Mouse (Mus musculus) liver, embryonic 11.5 days (tissue): ENCODE measurements around the gene Itpkc. TPM values are rescaled to one million over a fixed set of nuclear protein-coding genes. Genes with fewer than 3 reads are reported as not detected.
A peak's percentile ranks its signal among the peaks of the same experiment; 100 is the strongest.

Source experiments
- ATAC-seq: fragments of 200-750 bp; cut with Nextera tagmentation; replicated peaks from 2 replicates; pipeline ENCODE4 v1.8.0; 2017; ENCODE audit warnings: moderate number of reproducible peaks, mild to moderate bottlenecking, moderate TSS enrichment, moderate library complexity; ENCODE audit not compliant: low FRiP score
- DNase-seq: peaks from one replicate; pipeline ENCODE4 v3.0.0-alpha.2; 2017; ENCODE audit warnings: low spot score
- H3K27ac ChIP-seq: fragments of 300-500 bp; sonication (generic); 2 replicates; pipeline ENCODE4 v1.5.1; 2014; ENCODE audit warnings: mild to moderate bottlenecking, low read depth, low read length, control low read depth
- H3K27me3 ChIP-seq: fragments of 300-500 bp; sonication (generic); replicated peaks from 2 replicates; pipeline ENCODE4 v1.6.1; 2014; ENCODE audit warnings: low read length, mixed read lengths; ENCODE audit not compliant: control insufficient read depth, insufficient read depth
- H3K36me3 ChIP-seq: fragments of 300-500 bp; sonication (generic); 2 replicates; pipeline ENCODE4 v1.6.1; 2014; ENCODE audit warnings: mild to moderate bottlenecking, low read length, moderate library complexity, mixed read lengths; ENCODE audit not compliant: control insufficient read depth, insufficient read depth
- H3K4me1 ChIP-seq: fragments of 300-500 bp; sonication (generic); replicated peaks from 2 replicates; pipeline ENCODE4 v1.6.1; 2014; ENCODE audit warnings: low read length, mixed read lengths; ENCODE audit not compliant: control insufficient read depth, insufficient read depth
- H3K4me2 ChIP-seq: fragments of 300-500 bp; sonication (generic); 2 replicates; pipeline ENCODE4 v1.6.1; 2014; ENCODE audit warnings: mild to moderate bottlenecking, control low read depth, moderate library complexity
- H3K4me3 ChIP-seq: fragments of 300-500 bp; sonication (generic); 2 replicates; pipeline ENCODE4 v1.5.1; 2014; ENCODE audit warnings: low read depth, low read length, control low read depth
- H3K9ac ChIP-seq: fragments of 300-500 bp; sonication (generic); 2 replicates; pipeline ENCODE4 v1.6.1; 2014; ENCODE audit warnings: low read depth, low read length, control low read depth
- H3K9me3 ChIP-seq: fragments of 300-500 bp; sonication (generic); 2 replicates; pipeline ENCODE4 v1.6.1; 2016; ENCODE audit warnings: low read length, inconsistent platforms, mixed read lengths; ENCODE audit not compliant: control insufficient read depth
- WGBS: fragments of 180-500 bp; shearing (Covaris S2); extraction: QIAGEN DNeasy Blood & Tissue Kit; methylation state at CpG from one replicate; pipeline ENCODE4 v1.1.7; 2014; 5-methylcytosine and 5-hydroxymethylcytosine counted together
- polyA plus RNA-seq: library from polyadenylated mRNA; unstranded; fragments of >200 nt; fragmentation: Nextera tagmentation; extraction: Ambion mirVana; gene quantifications from 2 replicates; pipeline ENCODE4 v1.2.1, GENCODE M21; 2014

Itpkc gene
- polyA plus RNA-seq, result 3.5 and 4.8 TPM in 2 replicates

GRCm38 (mm10) chr7:27228281-27228821 is at the start of gene Itpkc:
Gene Itpkc (minus strand): TSS chr7:27228661.
- DNase-seq (peak; percentile 93), ATAC-seq (peak; percentile 82)
- Histone ChIP-seq H3K27ac (peak within 1 kb of the TSS; percentile 66), H3K27me3 (no peaks in the 10 kb centered on the region), H3K36me3 (no peaks in the 10 kb centered on the region), H3K4me1 (peaks cover 38% of the 10 kb centered on the region), H3K4me3 (peak within 1 kb of the TSS; percentile 86), H3K9ac (peak within 1 kb of the TSS; percentile 81), H3K9me3 (no peaks in the 10 kb centered on the region), H3K4me2 (peak within 1 kb of the TSS; percentile 87)
- under 1% methylated on average over 49 of the region's 49 CpGs for WGBS

GRCm38 (mm10) chr7:27277191-27277590 is 48.7 kb upstream of the Itpkc start:
- H3K4me2 ChIP-seq, result no peak overlapping the region
- no peak for ATAC-seq
- no peak for DNase-seq
- 0 out of 2 replicates have a peak, but pooled peaks cover 2% of the 10 kb centered on the region for H3K4me1 ChIP-seq
- no peaks in the 10 kb centered on the region for H3K9me3 ChIP-seq
- no peak overlapping the region for H3K4me3 ChIP-seq
- no peak overlapping the region for H3K9ac ChIP-seq
- H3K27ac ChIP-seq, result no peak overlapping the region
- WGBS, result 85% methylated on average over 3 of the region's 3 CpGs
- no peaks in the 10 kb centered on the region for H3K27me3 ChIP-seq
- no peaks in the 10 kb centered on the region for H3K36me3 ChIP-seq

GRCm38 (mm10) chr7:27276021-27276420 is 47.6 kb upstream of the Itpkc start:
- Histone ChIP-seq H3K9ac (no peak overlapping the region), H3K27ac (no peak overlapping the region), H3K27me3 (no peaks in the 10 kb centered on the region), H3K9me3 (no peaks in the 10 kb centered on the region), H3K36me3 (no peaks in the 10 kb centered on the region), H3K4me1 (0 out of 2 replicates have a peak, but pooled peaks cover 2% of the 10 kb centered on the region), H3K4me2 (no peak overlapping the region), H3K4me3 (no peak overlapping the region)
- ATAC-seq (peak; percentile 78), DNase-seq (no peak)
- 45% methylated on average over 7 of the region's 7 CpGs for WGBS

GRCm38 (mm10) chr7:27274916-27275315 is 46.5 kb upstream of the Itpkc start:
- 90% methylated on average over 4 of the region's 4 CpGs for WGBS
- no peak overlapping the region for H3K9ac ChIP-seq
- ATAC-seq (no peak), DNase-seq (no peak)
- no peaks in the 10 kb centered on the region for H3K27me3 ChIP-seq
- no peaks in the 10 kb centered on the region for H3K9me3 ChIP-seq
- no peak overlapping the region for H3K4me3 ChIP-seq
- H3K4me2 ChIP-seq, result no peak overlapping the region
- no peaks in the 10 kb centered on the region for H3K36me3 ChIP-seq
- H3K27ac ChIP-seq, result no peak overlapping the region
- 0 out of 2 replicates have a peak, but pooled peaks cover 2% of the 10 kb centered on the region for H3K4me1 ChIP-seq

- peak; percentile 80 for DNase-seq
- no peaks in the 10 kb centered on the region for H3K9me3 ChIP-seq
- no peaks in the 10 kb centered on the region for H3K36me3 ChIP-seq
- ATAC-seq, result peak; percentile 75
- 0 out of 2 replicates have a peak overlapping the region, but pooled peaks have one; percentile 8 for H3K27ac ChIP-seq
- H3K4me1 ChIP-seq, result 0 out of 2 replicates have a peak, but pooled peaks cover 2% of the 10 kb centered on the region
- peak overlapping the region; percentile 61 for H3K9ac ChIP-seq
- no peaks in the 10 kb centered on the region for H3K27me3 ChIP-seq
- peak overlapping the region; percentile 41 for H3K4me3 ChIP-seq
- 34% methylated on average over 32 of the region's 32 CpGs for WGBS
- H3K4me2 ChIP-seq, result peak overlapping the region; percentile 61
Measured at GRCm38 (mm10) chr7:27273739-27274351, 45.4 kb upstream of the Itpkc start.

- Histone ChIP-seq H3K27ac (no peak overlapping the region), H3K4me1 (0 out of 2 replicates have a peak, but pooled peaks cover 2% of the 10 kb centered on the region), H3K36me3 (no peaks in the 10 kb centered on the region), H3K9ac (no peak overlapping the region), H3K4me3 (no peak overlapping the region), H3K9me3 (no peaks in the 10 kb centered on the region), H3K27me3 (no peaks in the 10 kb centered on the region), H3K4me2 (no peak overlapping the region)
- ATAC-seq, result no peak
- 80% methylated on average over 8 of the region's 8 CpGs for WGBS
- DNase-seq, result no peak
Measured at GRCm38 (mm10) chr7:27271423-27271822, 43.0 kb upstream of the Itpkc start.

GRCm38 (mm10) chr7:27266515-27267128 is 38.2 kb upstream of the Itpkc start:
- no peak for ATAC-seq

GRCm38 (mm10) chr7:27264761-27265160 is 36.3 kb upstream of the Itpkc start:
- Histone ChIP-seq H3K9ac (no peak overlapping the region), H3K36me3 (no peaks in the 10 kb centered on the region)

More at GRCm38 (mm10) chr7:27266515-27267128, 38.2 kb upstream of the Itpkc start:
- no peak overlapping the region for H3K27ac ChIP-seq
- no peak overlapping the region for H3K4me2 ChIP-seq
- no peak overlapping the region for H3K4me3 ChIP-seq
- no peak for DNase-seq
- H3K36me3 ChIP-seq, result no peaks in the 10 kb centered on the region
- H3K9ac ChIP-seq, result no peak overlapping the region
- H3K9me3 ChIP-seq, result no peaks in the 10 kb centered on the region
- H3K4me1 ChIP-seq, result no peaks in the 10 kb centered on the region
- 70% methylated on average over 20 of the region's 20 CpGs for WGBS
- no peaks in the 10 kb centered on the region for H3K27me3 ChIP-seq

More at GRCm38 (mm10) chr7:27264761-27265160, 36.3 kb upstream of the Itpkc start:
- ATAC-seq (no peak), DNase-seq (no peak)
- H3K4me3 ChIP-seq, result no peak overlapping the region
- H3K27ac ChIP-seq, result no peak overlapping the region
- 88% methylated on average over 12 of the region's 12 CpGs for WGBS
- H3K27me3 ChIP-seq, result no peaks in the 10 kb centered on the region
- H3K4me2 ChIP-seq, result no peak overlapping the region
- H3K9me3 ChIP-seq, result no peaks in the 10 kb centered on the region
- H3K4me1 ChIP-seq, result no peaks in the 10 kb centered on the region
